Mouse (Mus musculus): ENCODE measurements around the gene Tmem53. TPM values are rescaled to one million over a fixed set of nuclear protein-coding genes. Genes with fewer than 3 reads are reported as not detected.
A peak's percentile ranks its signal among the peaks of the same experiment; 100 is the strongest.

Tmem53 gene
- 7.2 and 8.0 TPM in 2 replicates for polyA plus RNA-seq (2014; fragmentation: Nextera tagmentation; extraction: Ambion mirVana)

- Histone ChIP-seq H3K9ac (ENCODE audit: low read length) (peak within 1 kb of the TSS; percentile 63), H3K4me2 (ENCODE audit: low read length) (peak within 1 kb of the TSS; percentile 63), H3K27me3 (replicated peaks; ENCODE audit: control insufficient read depth, insufficient read depth, low read length) (no peaks in the 10 kb centered on the region), H3K4me3 (ENCODE audit: low read depth, low read length) (peak within 1 kb of the TSS; percentile 49), H3K4me1 (ENCODE audit: control insufficient read depth, insufficient read depth, low read length) (peaks cover 5% of the 10 kb centered on the region), H3K36me3 (ENCODE audit: control insufficient read depth, insufficient read depth, low read length) (no peaks in the 10 kb centered on the region), H3K27ac (ENCODE audit: low read depth, low read length) (peak within 1 kb of the TSS; percentile 40), H3K9me3 (replicated peaks; ENCODE audit: control insufficient read depth, low read length) (no peaks in the 10 kb centered on the region)
- WGBS: under 1% methylated on average over 33 of the region's 43 CpGs
- DNase-seq (ENCODE audit: low spot score) (peak; percentile 91), ATAC-seq (peak; percentile 98)
These were observed at the start of gene Tmem53, which contains the start of gene Armh1 for GRCm38 (mm10) chr4:117251801-117252316. Tmem53 (plus strand) TSS chr4:117251951. Armh1 (minus strand) TSS chr4:117252125.

- H3K27ac ChIP-seq (ENCODE audit: low read depth, low read length): 0 out of 2 replicates have a peak overlapping the region, but pooled peaks have one; percentile 27
- no peaks in the 10 kb centered on the region for H3K36me3 ChIP-seq (ENCODE audit: control insufficient read depth, insufficient read depth, low read length)
- H3K9me3 ChIP-seq (replicated peaks; ENCODE audit: control insufficient read depth, low read length): no peaks in the 10 kb centered on the region
- no peaks in the 10 kb centered on the region for H3K27me3 ChIP-seq (replicated peaks; ENCODE audit: control insufficient read depth, insufficient read depth, low read length)
- peak overlapping the region; percentile 21 for H3K4me3 ChIP-seq (ENCODE audit: low read depth, low read length)
- peak overlapping the region; percentile 46 for H3K4me2 ChIP-seq (ENCODE audit: low read length)
- ATAC-seq (peak; percentile 79), DNase-seq (ENCODE audit: low spot score) (peak; percentile 90)
- 1% methylated on average over 25 of the region's 25 CpGs for WGBS
- no peaks in the 10 kb centered on the region for H3K4me1 ChIP-seq (ENCODE audit: control insufficient read depth, insufficient read depth, low read length)
- peak overlapping the region; percentile 10; the same call in 1 of the 2 replicates for H3K9ac ChIP-seq (ENCODE audit: low read length)
These were observed 49.4 kb upstream of the Tmem53 start for GRCm38 (mm10) chr4:117202046-117202991.

GRCm38 (mm10) chr4:117202992-117203354 is 48.8 kb upstream of the Tmem53 start:
- 0 out of 2 replicates have a peak overlapping the region, but pooled peaks have one; percentile 27 for H3K27ac ChIP-seq (ENCODE audit: low read depth, low read length)
- no peaks in the 10 kb centered on the region for H3K4me1 ChIP-seq (ENCODE audit: control insufficient read depth, insufficient read depth, low read length)
- WGBS: 67% methylated on average over 4 of the region's 4 CpGs
- H3K9me3 ChIP-seq (replicated peaks; ENCODE audit: control insufficient read depth, low read length): no peaks in the 10 kb centered on the region
- no peak overlapping the region for H3K4me3 ChIP-seq (ENCODE audit: low read depth, low read length)
- ATAC-seq (no peak), DNase-seq (ENCODE audit: low spot score) (no peak)
- H3K36me3 ChIP-seq (ENCODE audit: control insufficient read depth, insufficient read depth, low read length): no peaks in the 10 kb centered on the region
- H3K4me2 ChIP-seq (ENCODE audit: low read length): no peak overlapping the region
- no peaks in the 10 kb centered on the region for H3K27me3 ChIP-seq (replicated peaks; ENCODE audit: control insufficient read depth, insufficient read depth, low read length)
- H3K9ac ChIP-seq (ENCODE audit: low read length): no peak overlapping the region

DNA sequence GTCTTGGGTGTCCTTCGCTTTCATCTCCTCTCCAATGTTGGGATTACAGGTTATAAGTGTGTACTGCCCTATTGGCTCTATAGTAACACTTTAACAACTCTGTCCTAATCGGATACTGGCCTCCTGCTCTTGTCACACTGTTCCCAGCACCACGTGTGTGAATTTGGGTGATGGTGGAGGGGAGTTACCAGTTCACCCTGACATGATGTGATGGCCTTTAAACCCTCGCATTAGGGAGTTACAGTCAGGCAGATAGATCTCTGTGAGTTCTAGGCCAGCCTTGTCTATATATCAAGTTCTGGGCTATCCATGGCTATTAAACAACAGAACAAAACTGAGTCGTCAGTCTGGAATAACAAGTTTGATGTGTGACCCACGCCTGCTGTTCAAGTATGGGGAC is 42.2 kb upstream of the Tmem53 start:
- H3K4me2 ChIP-seq (ENCODE audit: low read length): no peak overlapping the region
- H3K27ac ChIP-seq (ENCODE audit: low read depth, low read length): no peak overlapping the region
- no peak overlapping the region for H3K9ac ChIP-seq (ENCODE audit: low read length)
- H3K27me3 ChIP-seq (replicated peaks; ENCODE audit: control insufficient read depth, insufficient read depth, low read length): no peaks in the 10 kb centered on the region
- H3K9me3 ChIP-seq (replicated peaks; ENCODE audit: control insufficient read depth, low read length): no peaks in the 10 kb centered on the region
- H3K36me3 ChIP-seq (ENCODE audit: control insufficient read depth, insufficient read depth, low read length): no peaks in the 10 kb centered on the region
- H3K4me3 ChIP-seq (ENCODE audit: low read depth, low read length): no peak overlapping the region
- H3K4me1 ChIP-seq (ENCODE audit: control insufficient read depth, insufficient read depth, low read length): no peaks in the 10 kb centered on the region
- 86% methylated on average over 6 of the region's 6 CpGs for WGBS
- no peak for ATAC-seq
- DNase-seq (ENCODE audit: low spot score): no peak

GRCm38 (mm10) chr4:117210147-117211074 is 41.3 kb upstream of the Tmem53 start:
- Histone ChIP-seq H3K4me3 (ENCODE audit: low read depth, low read length) (no peak overlapping the region), H3K9ac (ENCODE audit: low read length) (no peak overlapping the region), H3K9me3 (replicated peaks; ENCODE audit: control insufficient read depth, low read length) (no peaks in the 10 kb centered on the region), H3K27me3 (replicated peaks; ENCODE audit: control insufficient read depth, insufficient read depth, low read length) (no peaks in the 10 kb centered on the region), H3K36me3 (ENCODE audit: control insufficient read depth, insufficient read depth, low read length) (no peaks in the 10 kb centered on the region), H3K4me2 (ENCODE audit: low read length) (no peak overlapping the region), H3K27ac (ENCODE audit: low read depth, low read length) (no peak overlapping the region), H3K4me1 (ENCODE audit: control insufficient read depth, insufficient read depth, low read length) (no peaks in the 10 kb centered on the region)
- peak; percentile 58 for ATAC-seq
- DNase-seq (ENCODE audit: low spot score): peak; percentile 83
- 2% methylated on average over 20 of the region's 20 CpGs for WGBS

DNA sequence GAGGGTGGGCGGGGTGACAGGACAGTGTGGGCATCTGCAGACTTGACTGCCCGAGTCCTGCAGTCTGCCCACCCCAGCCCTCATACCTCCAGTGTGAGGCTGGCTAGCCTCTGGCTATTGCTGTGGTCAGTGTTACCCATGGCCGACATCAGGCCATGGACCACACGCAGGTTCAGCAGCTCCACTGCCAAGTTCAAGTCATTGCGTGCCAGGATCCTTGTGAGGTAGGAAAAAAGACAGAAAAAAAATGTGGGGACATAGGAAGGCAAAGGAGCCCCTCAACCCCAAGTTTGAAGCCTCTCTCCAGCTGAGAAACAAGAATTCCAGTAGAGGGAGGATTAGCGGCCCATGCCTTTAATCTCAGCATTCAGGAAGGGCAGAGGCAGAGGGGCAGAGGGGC is 37.5 kb upstream of the Tmem53 start:
- WGBS: 82% methylated on average over 6 of the region's 6 CpGs
- Histone ChIP-seq H3K27me3 (replicated peaks; ENCODE audit: control insufficient read depth, insufficient read depth, low read length) (no peaks in the 10 kb centered on the region), H3K4me2 (ENCODE audit: low read length) (no peak overlapping the region), H3K4me1 (ENCODE audit: control insufficient read depth, insufficient read depth, low read length) (no peaks in the 10 kb centered on the region), H3K4me3 (ENCODE audit: low read depth, low read length) (no peak overlapping the region), H3K36me3 (ENCODE audit: control insufficient read depth, insufficient read depth, low read length) (no peaks in the 10 kb centered on the region), H3K27ac (ENCODE audit: low read depth, low read length) (no peak overlapping the region), H3K9ac (ENCODE audit: low read length) (no peak overlapping the region), H3K9me3 (replicated peaks; ENCODE audit: control insufficient read depth, low read length) (no peaks in the 10 kb centered on the region)
- DNase-seq (ENCODE audit: low spot score): no peak
- no peak for ATAC-seq

DNA sequence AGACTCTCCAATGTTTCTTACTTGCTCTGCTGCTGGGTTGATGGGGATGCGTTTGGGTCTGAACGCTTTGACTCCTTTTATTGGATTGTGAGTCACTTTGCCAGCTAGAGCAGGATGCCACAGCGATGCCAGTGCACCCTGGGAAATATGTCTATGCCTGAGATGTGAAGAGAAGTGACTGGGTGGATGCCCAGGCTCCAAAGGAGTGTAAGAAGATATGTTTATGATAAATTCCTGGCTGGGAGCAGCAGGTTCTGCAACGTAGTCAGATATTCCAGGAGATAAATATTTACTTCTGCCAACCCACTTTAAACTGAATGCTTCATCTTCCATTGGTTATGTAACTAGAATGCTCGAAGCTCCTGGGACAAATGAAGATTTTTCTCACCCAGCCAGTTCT is 34.7 kb upstream of the Tmem53 start:
- DNase-seq (ENCODE audit: low spot score) (peak; percentile 22), ATAC-seq (no peak)
- no peaks in the 10 kb centered on the region for H3K36me3 ChIP-seq (ENCODE audit: control insufficient read depth, insufficient read depth, low read length)
- no peak overlapping the region for H3K27ac ChIP-seq (ENCODE audit: low read depth, low read length)
- WGBS: 74% methylated on average over 5 of the region's 5 CpGs
- no peak overlapping the region for H3K4me3 ChIP-seq (ENCODE audit: low read depth, low read length)
- H3K4me2 ChIP-seq (ENCODE audit: low read length): no peak overlapping the region
- H3K9me3 ChIP-seq (replicated peaks; ENCODE audit: control insufficient read depth, low read length): no peaks in the 10 kb centered on the region
- no peak overlapping the region for H3K9ac ChIP-seq (ENCODE audit: low read length)
- H3K4me1 ChIP-seq (ENCODE audit: control insufficient read depth, insufficient read depth, low read length): no peaks in the 10 kb centered on the region
- no peaks in the 10 kb centered on the region for H3K27me3 ChIP-seq (replicated peaks; ENCODE audit: control insufficient read depth, insufficient read depth, low read length)

- Histone ChIP-seq H3K27me3 (replicated peaks; ENCODE audit: control insufficient read depth, insufficient read depth, low read length) (no peaks in the 10 kb centered on the region), H3K27ac (ENCODE audit: low read depth, low read length) (no peak overlapping the region), H3K36me3 (ENCODE audit: control insufficient read depth, insufficient read depth, low read length) (no peaks in the 10 kb centered on the region), H3K9ac (ENCODE audit: low read length) (no peak overlapping the region), H3K4me1 (ENCODE audit: control insufficient read depth, insufficient read depth, low read length) (no peaks in the 10 kb centered on the region), H3K4me2 (ENCODE audit: low read length) (no peak overlapping the region), H3K9me3 (replicated peaks; ENCODE audit: control insufficient read depth, low read length) (no peaks in the 10 kb centered on the region), H3K4me3 (ENCODE audit: low read depth, low read length) (no peak overlapping the region)
- 38% methylated on average over 10 of the region's 10 CpGs for WGBS
- DNase-seq (ENCODE audit: low spot score) (peak; percentile 78), ATAC-seq (0 out of 2 replicates have a peak, but pooled peaks have one; percentile 12)
These were observed 33.1 kb upstream of the Tmem53 start for GRCm38 (mm10) chr4:117218517-117219219.

All from forebrain, embryonic 14.5 days (tissue).